Comparison of ENCODE assay signal across 10 mouse cellular contexts in genomic region chr2:30147466-30147865, GRCm38 (mm10). TPM values are rescaled to one million over a fixed set of nuclear protein-coding genes. Genes with fewer than 3 reads are reported as not detected.
DNase-seq lines count a peak whose midpoint lies in the region.
"Had no signal": no experiment of that assay in that cellular context is flagged by ENCODE, and none has a peak within 500 bp of the region (broad histone marks: within the 10 kb centered on the region; RNA-seq: fewer than 3 reads in every experiment).

No protein-coding gene starts in this region.

- intact Hi-C loops in gastrocnemius, postnatal 14 days (cut with DNase I; ENCODE audit: low total_unique reads) = no loop called here

- DNase-seq in gastrocnemius, postnatal 14 days = peak; percentile 25
- DNase-seq in gastrocnemius, postnatal 4 days (ENCODE audit: low spot score in 2 of 2) = no peak
- DNase-seq in urinary bladder, postnatal 14 days (ENCODE audit: low spot score) = peak; percentile 53
- no peak for DNase-seq in urinary bladder, adult 2 months (ENCODE audit: low spot score)
- DNase-seq in kidney, postnatal 10 days = peak; percentile 86
- peak; percentile 87 for DNase-seq in lung, postnatal 36 days
- DNase-seq in thymus, postnatal 14 days = no peak
- no peak for DNase-seq in layer of hippocampus, adult 9-10 months (ENCODE audit: low spot score)
- DNase-seq: cerebellum, postnatal 36 days; right cerebral cortex, postnatal 25 days had no signal

RNA-seq across cellular contexts. Expression of gene Tbc1d13, which starts 13.9 kb away (rescaled TPM):
- total RNA-seq in gastrocnemius, postnatal 14 days (2021) = 10 to 100 TPM; 12.0 to 13.7 TPM
- total RNA-seq in gastrocnemius, postnatal 4 days (2021) = 10 to 100 TPM; 24.7 to 26.2 TPM
- polyA plus RNA-seq in urinary bladder, adult 2 months (2012; rRNA removed) = 29.2 and 29.5 TPM in 2 replicates

RNA-seq across cellular contexts. Expression of gene Zer1, which starts 23.1 kb away (rescaled TPM):
- 10 to 100 TPM; 17.7 to 20.6 TPM for total RNA-seq in gastrocnemius, postnatal 14 days (2021)
- 10 to 100 TPM; 24.6 to 27.1 TPM for total RNA-seq in gastrocnemius, postnatal 4 days (2021)
- 46.2 and 46.5 TPM in 2 replicates for polyA plus RNA-seq in urinary bladder, adult 2 months (2012; rRNA removed)

RNA-seq across cellular contexts. Expression of gene Endog, which starts 23.8 kb away (rescaled TPM):
- total RNA-seq in gastrocnemius, postnatal 14 days (2021) = 10 to 100 TPM; 44.4 to 49.4 TPM
- 10 to 100 TPM; 26.3 to 27.6 TPM for total RNA-seq in gastrocnemius, postnatal 4 days (2021)
- 26.0 and 26.4 TPM in 2 replicates for polyA plus RNA-seq in urinary bladder, adult 2 months (2012; rRNA removed)

RNA-seq across cellular contexts. Expression of gene Spout1, which starts 30.8 kb away (rescaled TPM):
- 1 to 10 TPM; 5.9 to 6.1 TPM for total RNA-seq in gastrocnemius, postnatal 14 days (2021)
- total RNA-seq in gastrocnemius, postnatal 4 days (2021) = 10 to 100 TPM; 11.9 to 13.6 TPM
- polyA plus RNA-seq in urinary bladder, adult 2 months (2012; rRNA removed) = 25.0 and 26.9 TPM in 2 replicates

RNA-seq across cellular contexts. Expression of gene Zdhhc12, which starts 54.0 kb away (rescaled TPM):
- 1 to 10 TPM; 3.5 to 4.0 TPM for total RNA-seq in gastrocnemius, postnatal 14 days (2021)
- 1 to 10 TPM; 4.5 to 5.7 TPM for total RNA-seq in gastrocnemius, postnatal 4 days (2021)
- polyA plus RNA-seq in urinary bladder, adult 2 months (2012; rRNA removed) = 31.5 and 40.7 TPM in 2 replicates

Comparison
In these comparisons a context has a peak if more than half of its experiments do, and no peak if none do; other contexts are left out.
1. DNase-seq: peak in gastrocnemius, postnatal 14 days (single experiment), urinary bladder, postnatal 14 days (single experiment), kidney, postnatal 10 days (single experiment) and lung, postnatal 36 days (single experiment); none in gastrocnemius, postnatal 4 days (0 of 2), urinary bladder, adult 2 months (single experiment), thymus, postnatal 14 days (single experiment) and layer of hippocampus, adult 9-10 months (single experiment).